In genomic region chr16:93071726-93072125, GRCm38 (mm10) we compare ENCODE assay signal across 8 mouse cellular contexts.
DNase-seq lines count a peak whose midpoint lies in the region; ATAC-seq and TF ChIP-seq lines count a peak whose summit lies in the region.
"Had no signal": no experiment of that assay in that cellular context is flagged by ENCODE, and none has a peak within 500 bp of the region (broad histone marks: within the 10 kb centered on the region; RNA-seq: fewer than 3 reads in every experiment).

No protein-coding gene starts in this region.

- no peak for DNase-seq in lung, postnatal 4 days
- peak; percentile 24 for DNase-seq in stomach, postnatal 0 days (ENCODE audit: low spot score)
- no peak for DNase-seq in spleen, postnatal 14 days (ENCODE audit: low spot score in 2 of 2)
- no peak for DNase-seq in adrenal gland, postnatal 25 days

- H3K36me3 ChIP-seq in lung, embryonic 16.5 days (ENCODE audit: control insufficient read depth, insufficient read depth, low read length), result no peaks in the 10 kb centered on the region
- no peaks in the 10 kb centered on the region for H3K36me3 ChIP-seq in embryonic facial prominence, embryonic 15.5 days
- H3K36me3 ChIP-seq in intestine, postnatal 0 days (ENCODE audit: control insufficient read depth, insufficient read depth), result no peaks in the 10 kb centered on the region
- no peaks in the 10 kb centered on the region for H3K36me3 ChIP-seq in stomach, postnatal 0 days (ENCODE audit: control insufficient read depth, insufficient read depth, low read length)

- 27% methylated on average over 6 of the region's 6 CpGs for WGBS in lung, embryonic 16.5 days
- 45% methylated on average over 6 of the region's 6 CpGs for WGBS in embryonic facial prominence, embryonic 15.5 days
- 49% methylated on average over 6 of the region's 6 CpGs for WGBS in intestine, postnatal 0 days
- WGBS in stomach, postnatal 0 days, result 25% methylated on average over 6 of the region's 6 CpGs

- H3K9me3 ChIP-seq in lung, embryonic 16.5 days (ENCODE audit: control insufficient read depth, low read length), result no peaks in the 10 kb centered on the region
- H3K9me3 ChIP-seq in embryonic facial prominence, embryonic 15.5 days (replicated peaks), result no peaks in the 10 kb centered on the region
- no peaks in the 10 kb centered on the region for H3K9me3 ChIP-seq in intestine, postnatal 0 days (ENCODE audit: control insufficient read depth)
- H3K9me3 ChIP-seq in stomach, postnatal 0 days (ENCODE audit: control insufficient read depth, low read length), result no peaks in the 10 kb centered on the region

- no peak overlapping the region for H3K4me3 ChIP-seq in lung, embryonic 16.5 days (ENCODE audit: low read length)
- H3K4me3 ChIP-seq in embryonic facial prominence, embryonic 15.5 days (replicated peaks), result no peak overlapping the region
- no peak overlapping the region for H3K4me3 ChIP-seq in intestine, postnatal 0 days (ENCODE audit: low read depth, low read length)
- no peak overlapping the region for H3K4me3 ChIP-seq in stomach, postnatal 0 days (ENCODE audit: low read depth, low read length)

- H3K4me2 ChIP-seq in lung, embryonic 16.5 days (ENCODE audit: low read depth, low read length), result no peak overlapping the region
- no peak overlapping the region for H3K4me2 ChIP-seq in embryonic facial prominence, embryonic 15.5 days (replicated peaks)
- H3K4me2 ChIP-seq in intestine, postnatal 0 days (replicated peaks; ENCODE audit: low read depth), result no peak overlapping the region
- H3K4me2 ChIP-seq in stomach, postnatal 0 days (replicated peaks; ENCODE audit: low read depth), result no peak overlapping the region

- peak; percentile 46; the same call in 1 of the 2 replicates for ATAC-seq in lung, embryonic 16.5 days (ENCODE audit: low read depth)
- ATAC-seq in embryonic facial prominence, embryonic 15.5 days (ENCODE audit: insufficient number of reproducible peaks, low FRiP score, low TSS enrichment, low read depth), result 0 out of 2 replicates have a peak, but pooled peaks have one; percentile 48
- ATAC-seq in intestine, postnatal 0 days, result no peak
- peak; percentile 57; the same call in 1 of the 2 replicates for ATAC-seq in stomach, postnatal 0 days (ENCODE audit: low FRiP score, low TSS enrichment)
- ATAC-seq: midbrain, embryonic 16.5 days had no signal

- no peak overlapping the region for H3K9ac ChIP-seq in lung, embryonic 16.5 days (ENCODE audit: low read length)
- no peak overlapping the region for H3K9ac ChIP-seq in embryonic facial prominence, embryonic 15.5 days
- no peak overlapping the region for H3K9ac ChIP-seq in intestine, postnatal 0 days (ENCODE audit: low read depth, low read length)
- H3K9ac ChIP-seq in stomach, postnatal 0 days (ENCODE audit: low read length), result no peak overlapping the region

- no peak for TF ChIP-seq CTCF in intestine, postnatal 0 days (IDR thresholded peaks at IDR 0.05; ENCODE audit: low read depth)
- TF ChIP-seq CTCF in stomach, postnatal 0 days (IDR thresholded peaks at IDR 0.05; ENCODE audit: low read depth), result no peak

- peak overlapping the region; percentile 56 for H3K27ac ChIP-seq in lung, embryonic 16.5 days (ENCODE audit: low read length)
- peak overlapping the region; percentile 71; the same call in 1 of the 2 replicates for H3K27ac ChIP-seq in embryonic facial prominence, embryonic 15.5 days (replicated peaks)
- H3K27ac ChIP-seq in intestine, postnatal 0 days (ENCODE audit: low read depth, low read length), result peak overlapping the region; percentile 28; the same call in 1 of the 2 replicates
- peak overlapping the region; percentile 78 for H3K27ac ChIP-seq in stomach, postnatal 0 days (replicated peaks)

- H3K4me1 ChIP-seq in lung, embryonic 16.5 days (replicated peaks; ENCODE audit: control insufficient read depth, insufficient read depth, low read length), result peaks cover 3% of the 10 kb centered on the region; the same call in 1 of the 2 replicates
- H3K4me1 ChIP-seq in embryonic facial prominence, embryonic 15.5 days, result peaks cover 14% of the 10 kb centered on the region; the same call in 1 of the 2 replicates
- H3K4me1 ChIP-seq in intestine, postnatal 0 days (replicated peaks; ENCODE audit: control insufficient read depth, insufficient read depth, low read length), result no peaks in the 10 kb centered on the region
- H3K4me1 ChIP-seq in stomach, postnatal 0 days (replicated peaks; ENCODE audit: control insufficient read depth, insufficient read depth), result no peaks in the 10 kb centered on the region

- H3K27me3 ChIP-seq in lung, embryonic 16.5 days (ENCODE audit: control insufficient read depth, insufficient read depth, low read depth, low read length), result no peaks in the 10 kb centered on the region
- H3K27me3 ChIP-seq in embryonic facial prominence, embryonic 15.5 days, result no peaks in the 10 kb centered on the region; the same call in 1 of the 2 replicates
- no peaks in the 10 kb centered on the region for H3K27me3 ChIP-seq in intestine, postnatal 0 days (replicated peaks; ENCODE audit: control insufficient read depth, insufficient read depth, low read length)
- no peaks in the 10 kb centered on the region for H3K27me3 ChIP-seq in stomach, postnatal 0 days (ENCODE audit: control insufficient read depth, insufficient read depth, low read length)

- TF ChIP-seq EP300 in stomach, postnatal 0 days (optimal IDR thresholded peaks at IDR 0.05), result no peak

Comparison
In these comparisons a context has a peak if more than half of its experiments do, and no peak if none do; other contexts are left out.
1. H3K27ac ChIP-seq: peak in every context shown above with its lines; median percentile 78 in stomach, postnatal 0 days; 71 in embryonic facial prominence, embryonic 15.5 days; 56 in lung, embryonic 16.5 days; 28 in intestine, postnatal 0 days.